Mouse (Mus musculus) thymus, adult 18-20 months (tissue): ENCODE data around the gene Gtdc1.

Experiments
- DNase-seq, 2 experiments: peaks; one replicate each; pipeline ENCODE4 v3.0.0; 2022; ENCODE audit warnings: mixed read lengths in 2 of 2

The Gtdc1 gene

GRCm38 (mm10) chr2:44923056-44923883, 4.2 kb downstream of the Gtdc1 start:
- no peak for DNase-seq

- no peak for DNase-seq
Observed at GRCm38 (mm10) chr2:44922500-44922899, 5.0 kb downstream of the Gtdc1 start.

GRCm38 (mm10) chr2:44920471-44920870, 7.0 kb downstream of the Gtdc1 start:
- DNase-seq: no peak

DNA sequence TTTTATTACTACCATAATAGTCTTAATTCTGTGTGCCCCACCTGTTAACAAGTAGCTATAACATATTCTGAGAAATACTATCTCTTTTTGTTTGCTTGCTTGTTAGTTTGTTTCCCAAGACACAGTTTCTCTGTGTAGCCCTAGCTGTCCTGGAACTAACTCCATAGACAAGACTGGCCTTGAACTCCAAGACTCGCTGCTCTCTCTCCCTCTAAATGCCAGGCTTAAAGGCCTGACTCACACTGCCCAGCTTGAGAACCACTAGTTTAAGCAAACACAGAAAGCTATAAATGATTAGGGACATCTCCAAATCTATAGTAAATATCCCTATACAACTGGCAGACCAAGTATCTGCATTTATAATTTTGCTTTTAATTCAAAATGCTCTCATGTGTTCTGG, 8.1 kb downstream of the Gtdc1 start:
- no peak for DNase-seq

DNA sequence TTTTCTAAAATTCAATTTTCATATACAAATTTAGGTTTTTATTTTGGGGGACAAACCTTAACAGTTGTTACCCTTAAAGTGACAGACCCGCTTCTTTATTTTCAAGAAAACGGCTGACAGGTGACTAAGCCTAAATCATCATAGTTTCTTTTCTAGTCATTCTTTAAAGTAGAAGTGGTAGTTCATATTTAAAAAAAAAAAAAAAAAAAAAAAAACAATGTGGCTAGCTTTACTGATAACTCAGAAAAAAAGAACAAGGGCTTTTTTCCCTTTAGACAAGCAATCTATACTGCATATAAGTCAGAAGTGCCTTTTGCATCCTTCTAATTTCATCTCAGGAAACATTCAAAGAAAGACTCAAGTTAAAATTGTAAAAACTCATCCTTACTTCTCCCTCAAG, 8.7 kb downstream of the Gtdc1 start:
- no peak for DNase-seq

DNA sequence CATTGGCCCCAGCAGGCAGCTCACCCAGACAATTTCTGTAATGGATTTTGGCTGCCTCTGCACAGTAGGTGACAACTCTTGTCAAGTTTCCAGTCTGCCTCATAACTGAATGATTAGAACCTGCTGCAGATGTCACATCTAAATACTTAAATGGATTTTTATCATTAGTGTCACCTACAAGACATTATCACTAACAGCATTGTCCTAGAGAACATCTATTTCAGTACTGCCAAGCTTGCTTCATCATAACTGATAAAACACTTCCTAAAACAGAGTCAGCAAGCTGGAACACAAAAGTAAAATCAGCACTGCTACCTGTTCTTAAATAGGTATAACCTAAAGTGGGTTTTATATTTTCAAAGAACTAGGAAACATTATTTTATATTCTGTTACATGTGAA, 11.2 kb downstream of the Gtdc1 start:
- no peak for DNase-seq

DNA sequence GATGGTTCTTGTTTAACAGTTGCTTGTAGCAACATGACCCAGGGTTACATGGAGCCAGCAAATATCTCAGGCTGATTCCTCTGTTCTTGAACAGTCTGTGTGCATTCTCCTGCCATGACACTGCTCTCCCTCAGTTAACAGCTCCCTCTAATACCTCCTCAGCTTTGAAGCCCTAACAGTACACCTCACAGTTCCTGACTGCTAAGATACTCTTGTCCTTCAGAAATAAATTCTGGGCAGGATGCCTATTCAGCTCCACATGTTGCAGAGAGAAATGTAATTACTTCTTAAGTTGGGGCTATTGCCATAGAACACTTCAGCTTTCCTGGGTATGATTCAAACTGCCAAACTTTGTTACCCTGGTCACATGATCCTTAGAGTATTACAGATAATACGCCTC, 29.7 kb downstream of the Gtdc1 start:
- DNase-seq: no peak

DNA sequence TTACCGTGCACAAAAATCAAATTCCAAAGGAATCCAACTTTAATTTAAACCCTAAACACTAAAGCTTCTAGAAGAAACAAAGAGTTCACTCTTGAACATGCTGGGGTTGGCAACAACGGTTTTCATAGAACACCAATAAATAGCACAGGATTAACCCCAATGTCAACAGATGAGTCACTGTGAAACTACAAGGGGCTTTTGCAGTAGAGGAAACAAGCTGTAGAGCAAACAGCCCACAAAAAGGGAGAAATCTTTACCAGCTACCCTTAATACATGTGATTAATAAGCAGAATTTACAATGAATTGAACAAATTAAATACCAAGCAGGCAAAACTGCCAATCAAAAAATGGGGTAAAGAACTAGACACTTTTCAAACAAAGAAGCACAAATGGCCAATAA, 53.7 kb downstream of the Gtdc1 start:
- DNase-seq: no peak

- DNase-seq: no peak
Observed at GRCm38 (mm10) chr2:44864726-44865125, 62.7 kb downstream of the Gtdc1 start.

- DNase-seq: no peak
Observed at GRCm38 (mm10) chr2:44854475-44854874, 73.0 kb downstream of the Gtdc1 start.

- no peak for DNase-seq
Observed at GRCm38 (mm10) chr2:44849666-44850065, 77.8 kb downstream of the Gtdc1 start.

GRCm38 (mm10) chr2:44848156-44848555, 79.3 kb downstream of the Gtdc1 start:
- DNase-seq: no peak

GRCm38 (mm10) chr2:44845424-44845823, 82.0 kb downstream of the Gtdc1 start:
- DNase-seq: no peak

DNA sequence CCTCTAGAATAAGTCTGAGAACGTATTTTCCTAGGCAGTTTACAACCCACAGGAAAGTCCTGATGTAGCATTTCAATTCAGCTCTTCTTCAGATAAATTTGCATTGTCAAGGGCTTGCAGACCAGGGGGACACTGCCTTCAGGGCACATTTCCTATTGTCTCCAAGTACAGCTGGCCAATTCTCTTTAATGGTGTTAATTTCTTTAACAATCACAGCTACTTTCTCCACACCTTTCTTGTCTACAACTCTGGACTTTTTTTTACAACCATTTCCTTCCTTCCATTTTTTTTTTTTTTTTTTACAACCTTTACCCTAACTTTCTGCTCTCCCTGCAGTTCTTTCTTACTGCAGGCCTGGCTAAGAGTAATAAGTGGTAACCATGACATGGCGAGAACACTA, 97.7 kb downstream of the Gtdc1 start:
- no peak for DNase-seq

- no peak for DNase-seq
Observed at GRCm38 (mm10) chr2:44829346-44829745, 98.1 kb downstream of the Gtdc1 start.

DNA sequence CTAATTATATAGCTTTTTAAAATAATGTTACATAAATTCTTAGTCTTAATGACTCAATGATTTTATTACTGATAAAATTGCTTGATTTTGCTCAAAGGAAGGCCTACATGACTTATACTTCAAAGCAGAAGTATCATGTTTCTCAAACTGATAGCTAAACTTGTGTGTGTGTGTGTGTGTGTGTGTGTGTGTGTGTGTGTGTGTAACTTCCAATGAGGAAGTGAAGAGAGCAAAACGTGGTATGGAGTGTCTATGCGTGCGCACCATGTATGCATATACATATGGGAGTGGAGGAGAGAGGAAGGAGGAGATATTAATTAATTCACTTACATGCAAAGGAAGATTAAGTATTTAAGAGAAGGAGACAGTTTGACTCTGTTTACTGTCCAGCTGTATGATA, 100.8 kb downstream of the Gtdc1 start:
- DNase-seq: no peak

DNA sequence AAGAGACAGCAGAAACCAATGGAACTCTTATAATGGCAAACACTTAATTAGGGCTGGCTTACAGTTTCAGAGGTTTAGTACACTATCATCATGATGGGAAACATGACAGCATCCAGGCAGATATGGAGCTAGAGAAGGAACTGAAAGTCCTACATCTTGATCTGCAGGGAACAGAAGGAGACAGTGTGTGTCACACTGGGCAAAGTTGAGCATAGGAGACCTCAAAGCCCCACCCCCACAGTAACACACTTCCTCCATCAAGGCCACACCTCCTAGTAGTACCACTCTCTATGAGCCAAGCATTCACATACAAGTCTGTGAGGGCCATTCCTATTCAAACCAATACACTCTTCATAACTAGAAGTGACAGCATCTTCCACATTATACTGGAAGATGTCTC, 109.7 kb downstream of the Gtdc1 start:
- DNase-seq: no peak

- DNase-seq: no peak
Observed at GRCm38 (mm10) chr2:44813729-44814128, 113.7 kb downstream of the Gtdc1 start.

- DNase-seq: no peak
Observed at GRCm38 (mm10) chr2:44804497-44804896, 123.0 kb downstream of the Gtdc1 start.

GRCm38 (mm10) chr2:44801361-44801760, 126.1 kb downstream of the Gtdc1 start:
- DNase-seq: no peak

DNA sequence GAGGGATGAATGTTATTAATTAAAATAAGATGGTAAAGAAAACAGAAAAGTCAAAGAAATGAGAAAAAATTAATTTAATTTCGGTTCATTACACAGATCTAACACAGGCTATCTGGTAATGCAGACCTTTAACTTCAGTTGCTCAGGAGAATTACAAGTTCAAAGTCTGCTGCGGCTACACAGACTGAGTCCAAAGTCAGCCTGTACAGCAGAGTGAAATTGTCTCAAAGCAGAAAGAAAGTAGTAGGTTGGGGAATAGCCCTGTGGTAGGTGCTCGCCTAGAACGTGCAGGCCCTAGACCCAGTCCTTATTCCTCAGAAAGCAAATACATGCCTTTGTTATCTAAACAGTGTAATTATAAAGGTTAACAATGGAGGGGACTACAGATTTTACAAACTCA, 135.6 kb downstream of the Gtdc1 start:
- DNase-seq: no peak

GRCm38 (mm10) chr2:44791134-44791533, 136.3 kb downstream of the Gtdc1 start:
- DNase-seq: no peak

- DNase-seq: no peak
Observed at GRCm38 (mm10) chr2:44782746-44783145, 144.7 kb downstream of the Gtdc1 start.

DNA sequence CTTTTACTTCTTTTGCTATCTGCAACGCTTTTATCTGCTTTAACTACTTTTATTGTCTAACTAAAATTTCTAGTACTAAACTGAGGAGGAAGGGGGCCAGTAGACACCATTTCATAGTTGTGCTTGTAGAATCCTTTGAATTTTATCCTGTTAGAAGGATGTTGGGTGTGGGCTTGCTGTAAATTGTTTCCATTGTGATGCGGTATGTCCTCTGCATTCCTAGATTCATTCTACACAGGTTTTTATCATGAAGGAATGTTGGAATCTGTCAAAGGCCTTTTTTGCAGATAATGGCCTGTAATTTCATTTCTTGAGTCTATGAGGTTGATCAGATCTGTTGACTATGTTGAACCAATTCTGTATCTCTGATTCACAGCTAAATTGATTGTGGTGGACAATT, 146.5 kb downstream of the Gtdc1 start:
- no peak for DNase-seq

DNA sequence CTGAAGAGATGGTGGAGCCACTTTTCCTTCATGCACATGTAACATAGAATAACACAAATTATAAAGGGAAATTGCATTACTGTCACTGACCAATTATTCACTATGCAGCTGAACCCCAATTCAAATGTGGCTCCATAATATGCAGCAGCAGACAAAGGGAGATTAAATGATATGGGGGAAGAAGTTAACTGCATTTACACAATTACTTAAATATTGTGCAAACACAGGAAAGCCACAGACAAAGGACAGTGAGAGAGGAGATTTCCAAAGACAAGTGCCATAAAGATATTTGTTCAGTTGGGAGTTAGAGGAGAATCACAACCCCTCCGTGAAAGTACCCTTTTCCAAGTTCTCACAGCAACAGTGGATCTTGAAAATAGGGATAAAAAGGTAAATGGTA, 163.6 kb downstream of the Gtdc1 start:
- no peak for DNase-seq
